Mouse (Mus musculus) ES-Bruce4 (cell line): ENCODE data around the gene Wrap53.

Experiments used
- CTCF ChIP-seq: IDR thresholded peaks from one replicate; pipeline ENCODE4 v1.8.1; 2011; ENCODE audit warnings: low read depth, low read length
- EP300 ChIP-seq: IDR thresholded peaks from 2 replicates; pipeline ENCODE4 v1.6.1; 2011; ENCODE audit warnings: low read depth, low read length; ENCODE audit not compliant: insufficient read depth

DNA sequence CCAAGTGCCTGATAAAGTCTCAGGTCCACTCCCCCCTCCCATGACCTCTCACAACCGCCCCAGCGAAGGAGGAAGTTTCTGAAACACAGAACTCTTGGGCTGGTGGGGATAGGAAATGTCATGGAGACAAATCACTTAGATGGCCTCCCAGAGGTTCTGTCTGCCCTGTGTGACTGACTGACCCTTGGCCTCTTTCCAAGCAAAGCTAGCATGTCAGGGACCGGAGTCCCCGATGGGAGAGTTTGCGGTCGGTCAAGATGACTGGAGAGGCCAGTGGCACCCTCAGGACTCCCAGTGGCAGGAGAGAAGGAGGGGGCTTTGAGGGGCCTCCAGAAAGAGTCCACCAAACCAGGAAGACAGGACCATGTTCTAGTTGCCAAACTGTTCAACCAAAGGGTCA lies 21.3 kb downstream of the Wrap53 start:
- no peak for TF ChIP-seq EP300
- TF ChIP-seq CTCF = no peak
